Mouse (Mus musculus): ENCODE measurements around the gene Mknk2. TPM values are rescaled to one million over a fixed set of nuclear protein-coding genes. Genes with fewer than 3 reads are reported as not detected.

Gene Mknk2
- total RNA-seq, 2 experiments from 2014 or later, result 143 to 159 TPM

GRCm38 (mm10) chr10:80693401-80694045, 15.6 kb upstream of the Mknk2 start:
- intact Hi-C loops (cut with DNase I), result no loop called here
- DNase-seq, result no peak

GRCm38 (mm10) chr10:80692249-80693165, 14.6 kb upstream of the Mknk2 start:
- intact Hi-C loops (cut with DNase I), result no loop called here
- no peak for DNase-seq

DNA sequence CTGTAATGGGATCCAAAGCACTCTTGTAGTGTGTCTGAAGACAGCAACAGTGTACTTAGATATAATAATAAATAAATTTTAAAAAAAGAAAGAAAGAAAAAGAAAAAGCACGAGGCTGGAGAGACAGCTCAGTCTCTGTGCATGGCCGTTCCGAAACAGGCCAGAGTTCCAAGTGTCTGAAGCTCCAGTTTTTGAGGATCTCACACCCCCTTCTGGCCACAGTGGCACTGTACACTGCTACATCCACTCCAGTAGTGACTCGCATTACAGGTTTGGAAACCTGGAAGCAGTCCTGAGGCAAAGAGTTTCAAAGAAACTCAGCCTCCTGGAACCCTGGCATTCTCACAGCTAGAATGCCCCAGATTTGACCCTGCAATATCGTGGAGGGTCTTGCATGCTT, 9.9 kb upstream of the Mknk2 start:
- DNase-seq, result peak; percentile 86
- intact Hi-C loops (cut with DNase I), result loop anchor here (1.0 kb wide), 1 partner anchor 77 kb away; no protein-coding TSS in a partner anchor

DNA sequence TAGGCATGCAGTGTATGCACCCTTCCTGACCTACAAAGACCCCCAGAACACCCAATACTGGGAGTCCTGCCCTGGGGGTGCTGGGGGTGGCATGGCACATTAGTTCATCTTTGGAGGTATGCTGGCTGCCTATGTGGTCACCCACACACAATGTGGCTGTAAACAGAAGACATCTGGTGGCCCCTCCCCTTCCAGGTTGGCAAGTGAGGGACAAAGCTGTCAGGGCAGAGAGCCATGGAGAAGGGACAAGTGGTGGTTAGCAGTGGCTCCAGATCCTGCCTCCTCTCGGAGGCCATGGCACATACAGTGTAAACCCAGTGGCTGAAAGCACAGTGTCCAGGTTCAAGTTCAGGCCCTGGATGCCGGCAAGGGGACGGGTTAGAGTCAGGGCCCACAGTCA, 8.7 kb upstream of the Mknk2 start:
- intact Hi-C loops (cut with DNase I), result no loop called here

GRCm38 (mm10) chr10:80684984-80685383, 7.1 kb upstream of the Mknk2 start:
- DNase-seq, result no peak
- intact Hi-C loops (cut with DNase I), result loop anchor here (1.0 kb wide), 1 partner anchor 26 kb away; no protein-coding TSS in a partner anchor

More for the DNA sequence above, 8.7 kb upstream of the Mknk2 start:
- DNase-seq, result no peak

DNA sequence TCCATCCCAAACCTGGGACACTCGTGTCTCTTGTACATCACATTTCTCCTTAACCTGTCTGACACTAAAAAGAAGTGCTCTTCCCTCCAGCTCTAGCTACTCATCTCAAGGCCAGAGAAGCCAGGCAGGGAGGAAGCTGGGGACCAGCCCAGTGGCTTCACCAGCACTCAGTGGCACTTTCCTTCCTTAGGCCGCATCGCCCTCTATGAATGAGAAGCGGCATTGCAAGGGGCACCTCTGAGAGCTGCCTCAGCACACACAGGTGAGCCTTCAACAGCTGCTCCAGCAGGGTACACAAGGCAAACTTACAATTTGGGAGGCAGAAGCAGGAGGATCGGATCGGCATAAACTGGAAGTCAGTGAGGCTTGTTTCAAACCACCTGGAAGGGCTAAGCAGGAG, 6.3 kb upstream of the Mknk2 start:
- intact Hi-C loops (cut with DNase I), result loop anchor here (1.0 kb wide), 1 partner anchor 25 kb away; no protein-coding TSS in a partner anchor
- DNase-seq, result peak; percentile 83 to 85

DNA sequence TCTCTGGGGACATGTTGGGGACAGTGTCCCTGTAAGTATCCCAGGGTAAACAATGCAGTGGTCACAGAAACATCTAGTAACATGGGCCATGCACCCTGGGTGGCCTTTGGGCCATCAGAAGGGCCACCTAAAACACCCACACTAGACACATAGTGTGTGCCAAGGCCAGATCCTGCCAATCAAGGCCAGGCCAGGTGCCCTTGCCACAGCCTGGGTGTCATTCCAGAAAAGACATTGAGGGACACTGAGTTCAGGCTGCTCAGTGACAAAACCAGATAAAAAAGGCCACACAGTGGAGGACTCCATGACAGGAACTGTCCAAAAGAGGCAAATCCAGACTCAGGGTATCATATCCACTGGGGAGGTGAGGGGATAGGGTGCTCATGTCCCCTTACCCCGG, 5.7 kb upstream of the Mknk2 start:
- intact Hi-C loops (cut with DNase I), result loop anchor here (1.0 kb wide), 1 partner anchor 24 kb away; no protein-coding TSS in a partner anchor
- no peak for DNase-seq

DNA sequence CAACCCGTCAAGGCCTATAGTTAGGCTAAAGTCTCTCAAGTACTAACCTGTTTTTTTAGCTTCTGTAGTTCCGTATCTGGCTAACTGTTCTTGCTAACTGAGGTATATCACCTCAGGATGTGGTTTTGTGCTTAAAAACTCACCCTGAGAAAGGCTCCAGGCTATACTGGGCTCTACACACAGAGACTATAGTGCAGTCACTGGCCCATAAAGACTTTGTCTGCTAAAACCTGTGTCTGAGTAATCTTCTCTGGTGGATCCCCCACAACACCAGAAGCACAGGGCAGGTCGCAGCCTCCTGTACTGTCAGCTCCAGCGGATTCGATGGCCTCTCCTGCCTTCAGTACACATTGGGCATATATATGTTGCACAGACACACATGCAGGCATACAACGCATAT, 4.1 kb upstream of the Mknk2 start:
- intact Hi-C loops (cut with DNase I), result no loop called here
- DNase-seq, result no peak

DNA sequence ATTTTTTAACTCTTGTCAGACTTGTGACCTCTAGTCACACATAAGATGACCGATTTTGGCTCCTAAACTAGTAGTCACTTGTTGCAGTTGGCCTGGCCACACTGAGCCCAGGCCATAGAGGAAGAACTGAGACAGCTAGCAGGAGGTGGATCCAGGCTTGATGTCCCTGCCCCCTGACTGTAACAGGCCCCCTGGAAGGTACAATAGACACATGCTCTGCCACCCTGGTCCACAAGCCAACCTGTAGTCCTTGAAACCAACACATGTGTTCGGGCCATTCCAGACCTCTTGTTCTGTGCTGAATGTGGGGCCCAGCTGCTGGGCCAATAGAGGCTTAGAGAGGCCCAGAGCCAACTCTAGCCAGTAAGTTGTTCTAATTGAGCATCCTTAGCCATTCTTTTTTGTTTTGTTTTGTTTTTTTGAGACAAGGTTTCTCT, 2.4 kb upstream of the Mknk2 start:
- intact Hi-C loops (cut with DNase I), result no loop called here
- no peak for DNase-seq

DNA sequence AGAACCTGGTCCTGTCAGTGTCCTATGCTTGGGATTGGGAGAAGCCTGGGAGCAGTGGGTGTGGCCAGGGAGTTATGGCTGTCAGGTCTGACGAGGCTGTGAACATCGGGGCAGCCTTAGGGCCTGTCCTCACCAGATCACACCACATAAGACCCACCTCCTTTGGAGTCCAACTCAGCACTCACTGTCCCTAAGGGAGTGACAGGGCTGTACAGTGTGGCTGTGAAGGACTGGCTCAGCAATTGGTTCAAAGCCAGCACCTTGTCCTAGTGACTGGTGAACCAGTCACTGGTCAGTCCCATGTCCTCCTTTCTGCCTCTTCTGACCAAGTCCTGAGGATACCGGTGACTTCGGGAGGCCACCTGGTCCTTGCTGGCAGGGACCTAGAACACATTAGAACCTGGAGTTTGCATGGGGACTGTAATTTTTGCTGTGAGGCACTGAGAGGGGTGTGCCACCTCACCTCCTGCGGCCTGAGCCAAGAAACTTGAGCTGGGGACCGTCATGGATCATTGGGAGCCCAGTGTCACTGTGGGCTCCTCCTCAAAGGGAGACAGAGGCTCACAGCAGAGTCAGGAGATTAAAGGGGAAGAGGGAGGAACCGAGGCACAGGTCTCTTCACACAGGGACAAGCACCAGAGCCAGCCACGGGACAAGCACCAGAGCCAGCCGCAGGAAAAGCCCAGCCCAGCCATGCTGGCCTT, 1.8 kb upstream of the Mknk2 start:
- no peak for DNase-seq
- intact Hi-C loops (cut with DNase I), result no loop called here

GRCm38 (mm10) chr10:80678601-80679377, 877 bp upstream of the Mknk2 start:
- DNase-seq, result no peak
- intact Hi-C loops (cut with DNase I), result no loop called here

- intact Hi-C loops (cut with DNase I), result no loop called here
- no peak for DNase-seq
These were observed 610 bp downstream of the Mknk2 start for GRCm38 (mm10) chr10:80677128-80677875.

GRCm38 (mm10) chr10:80676198-80676928, 1.5 kb downstream of the Mknk2 start:
- peak; percentile 99 to 100 for DNase-seq
- intact Hi-C loops (cut with DNase I), result no loop called here

GRCm38 (mm10) chr10:80675405-80676197, 2.3 kb downstream of the Mknk2 start:
- intact Hi-C loops (cut with DNase I), result loop anchor here (2.0 kb wide), 1 partner anchor 17 kb away; no protein-coding TSS in a partner anchor
- DNase-seq, result peak in 1 of 2 experiments; percentile 45

- intact Hi-C loops (cut with DNase I), result loop anchor here (2.0 kb wide), 1 partner anchor 16 kb away; no protein-coding TSS in a partner anchor
These were observed 3.0 kb downstream of the Mknk2 start for GRCm38 (mm10) chr10:80674851-80675404.

DNA sequence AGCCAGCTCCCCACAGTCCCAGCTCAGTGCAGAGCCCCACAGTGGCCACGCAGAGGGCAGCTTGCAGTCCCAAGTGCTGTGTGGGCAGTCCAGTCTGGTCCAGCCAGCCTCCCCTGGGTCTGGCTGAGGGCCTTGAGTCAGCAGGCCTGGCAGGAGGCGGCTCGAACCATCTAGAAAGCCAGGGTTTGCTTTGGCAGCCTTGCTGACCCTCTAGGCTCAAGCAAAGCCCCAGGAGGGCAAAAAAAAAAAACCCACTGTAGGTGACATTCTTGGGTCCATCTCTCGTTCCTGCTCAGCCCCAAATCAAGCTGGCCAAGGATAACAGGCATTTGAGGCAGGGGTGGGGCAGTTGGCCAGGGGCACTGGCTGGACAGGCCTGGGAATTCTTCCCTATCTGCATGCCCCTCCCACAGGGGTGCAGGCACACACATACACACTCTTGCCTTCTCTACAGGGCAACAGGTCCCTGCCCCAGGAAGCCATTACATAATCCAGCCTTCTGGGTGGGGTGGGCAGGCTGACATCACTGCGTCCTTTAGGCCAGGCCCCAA, 3.7 kb downstream of the Mknk2 start:
- peak; percentile 68 to 80 for DNase-seq
- intact Hi-C loops (cut with DNase I), result loop anchor here (2.0 kb wide), 1 partner anchor 15 kb away; no protein-coding TSS in a partner anchor

More at GRCm38 (mm10) chr10:80674851-80675404, 3.0 kb downstream of the Mknk2 start:
- no peak for DNase-seq

DNA sequence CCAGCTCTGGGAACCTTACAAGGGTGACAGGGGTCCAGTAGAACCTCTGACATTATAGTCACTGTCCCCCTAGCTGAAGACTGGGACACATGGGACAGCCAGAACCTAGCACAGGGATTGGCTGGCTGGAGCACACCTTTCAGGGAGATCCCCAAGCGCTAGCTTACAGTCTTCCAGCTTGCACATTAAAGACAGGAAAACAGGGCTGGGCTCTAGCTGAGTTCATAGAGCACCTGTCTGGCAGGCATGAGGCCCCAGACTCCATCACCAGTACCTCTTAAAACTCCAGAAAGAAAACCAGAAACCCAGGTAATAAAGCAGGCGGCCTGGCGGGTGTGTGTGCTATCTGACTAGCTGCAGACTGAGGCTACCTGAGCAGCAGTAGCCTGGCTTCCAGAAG, 4.2 kb downstream of the Mknk2 start:
- no peak for DNase-seq
- intact Hi-C loops (cut with DNase I), result loop anchor here (2.0 kb wide), 1 partner anchor 15 kb away; no protein-coding TSS in a partner anchor

Data from heart, postnatal 10 days (tissue).